ENCODE assay signal across 22 mouse cellular contexts in the genomic region with DNA sequence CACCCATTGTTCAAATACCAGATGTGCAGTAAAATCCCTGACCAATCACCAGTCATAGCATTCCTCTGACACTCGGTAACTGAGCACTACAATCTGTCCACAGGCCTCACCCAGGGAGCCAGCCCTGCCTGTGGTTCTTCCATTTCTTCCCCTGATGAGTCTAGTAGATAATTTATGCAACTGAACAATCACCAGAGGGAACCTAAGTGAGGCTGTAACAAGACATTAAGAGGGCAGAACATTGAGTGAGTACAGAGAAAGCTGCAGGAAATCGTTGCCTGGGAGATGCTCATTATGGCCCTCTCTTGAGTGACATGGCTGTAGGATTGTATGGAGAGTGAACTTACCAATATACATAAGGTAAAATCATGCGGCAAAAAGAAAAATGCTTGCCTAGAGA.
DNase-seq lines count a peak whose midpoint lies in the region; ATAC-seq lines count a peak whose summit lies in the region.
"Had no signal": no experiment of that assay in that cellular context is flagged by ENCODE, and none has a peak within 500 bp of the region (broad histone marks: within the 10 kb centered on the region; RNA-seq: fewer than 3 reads in every experiment).

No protein-coding gene starts in this region.

- no peak overlapping the region for H3K4me2 ChIP-seq in hindbrain, embryonic 11.5 days (replicated peaks; ENCODE audit: low read depth, low read length)
- no peak overlapping the region for H3K4me2 ChIP-seq in hindbrain, embryonic 13.5 days
- H3K4me2 ChIP-seq in neural tube, embryonic 14.5 days (ENCODE audit: low read depth, low read length): no peak overlapping the region
- H3K4me2 ChIP-seq: embryonic facial prominence, embryonic 13.5 days; heart, embryonic 15.5 days; liver, embryonic 13.5 days had no signal

- H3K4me1 ChIP-seq in hindbrain, embryonic 11.5 days (replicated peaks; ENCODE audit: control insufficient read depth, insufficient read depth, low read length): no peaks in the 10 kb centered on the region
- 0 out of 2 replicates have a peak, but pooled peaks cover 3% of the 10 kb centered on the region for H3K4me1 ChIP-seq in hindbrain, embryonic 13.5 days (replicated peaks)
- H3K4me1 ChIP-seq in neural tube, embryonic 14.5 days (ENCODE audit: control insufficient read depth, insufficient read depth, low read length): no peaks in the 10 kb centered on the region
- H3K4me1 ChIP-seq: heart, embryonic 15.5 days; liver, embryonic 13.5 days had no signal

- no peak overlapping the region for H3K9ac ChIP-seq in hindbrain, embryonic 11.5 days (ENCODE audit: low read depth, low read length)
- H3K9ac ChIP-seq in hindbrain, embryonic 13.5 days: no peak overlapping the region
- H3K9ac ChIP-seq in neural tube, embryonic 14.5 days (replicated peaks; ENCODE audit: low read depth, low read length): no peak overlapping the region
- H3K9ac ChIP-seq: embryonic facial prominence, embryonic 13.5 days; heart, embryonic 15.5 days; liver, embryonic 13.5 days had no signal

- peak; percentile 81 for ATAC-seq in hindbrain, embryonic 11.5 days (ENCODE audit: low FRiP score)
- ATAC-seq in hindbrain, embryonic 13.5 days (ENCODE audit: low FRiP score): no peak
- ATAC-seq in neural tube, embryonic 14.5 days (ENCODE audit: low read depth): peak; percentile 49; the same call in 1 of the 2 replicates
- ATAC-seq: inflammation-experienced regulatory T-cells, adult 6 months had no signal

- no peaks in the 10 kb centered on the region for H3K36me3 ChIP-seq in hindbrain, embryonic 11.5 days (ENCODE audit: control insufficient read depth, insufficient read depth, low read length)
- no peaks in the 10 kb centered on the region for H3K36me3 ChIP-seq in hindbrain, embryonic 13.5 days
- no peaks in the 10 kb centered on the region for H3K36me3 ChIP-seq in neural tube, embryonic 14.5 days (ENCODE audit: control insufficient read depth, insufficient read depth, low read length)
- H3K36me3 ChIP-seq: embryonic facial prominence, embryonic 13.5 days; heart, embryonic 15.5 days; liver, embryonic 13.5 days had no signal

- no peaks in the 10 kb centered on the region for H3K27me3 ChIP-seq in hindbrain, embryonic 11.5 days (ENCODE audit: control insufficient read depth, insufficient read depth, low read length)
- H3K27me3 ChIP-seq in hindbrain, embryonic 13.5 days: no peaks in the 10 kb centered on the region
- H3K27me3 ChIP-seq in neural tube, embryonic 14.5 days (ENCODE audit: control insufficient read depth, insufficient read depth, low read length): no peaks in the 10 kb centered on the region
- H3K27me3 ChIP-seq: embryonic facial prominence, embryonic 13.5 days; heart, embryonic 15.5 days; liver, embryonic 13.5 days had no signal

- no peak overlapping the region for H3K4me3 ChIP-seq in hindbrain, embryonic 11.5 days (ENCODE audit: low read depth, low read length)
- no peak overlapping the region for H3K4me3 ChIP-seq in hindbrain, embryonic 13.5 days
- H3K4me3 ChIP-seq in neural tube, embryonic 14.5 days (ENCODE audit: low read depth, low read length): no peak overlapping the region
- H3K4me3 ChIP-seq: embryonic facial prominence, embryonic 13.5 days; erythroblast, embryonic 14.5 days; heart, embryonic 15.5 days; left cerebral cortex, adult 2 months; liver, embryonic 13.5 days had no signal

- no peaks in the 10 kb centered on the region for H3K9me3 ChIP-seq in hindbrain, embryonic 11.5 days (ENCODE audit: control insufficient read depth, low read length)
- H3K9me3 ChIP-seq in hindbrain, embryonic 13.5 days: no peaks in the 10 kb centered on the region
- no peaks in the 10 kb centered on the region for H3K9me3 ChIP-seq in neural tube, embryonic 14.5 days (ENCODE audit: control insufficient read depth, low read length)
- H3K9me3 ChIP-seq: embryonic facial prominence, embryonic 13.5 days; heart, embryonic 15.5 days; liver, embryonic 13.5 days had no signal

- DNase-seq in embryo, embryonic 10 days (ENCODE audit: low spot score): peak; percentile 14
- no peak for DNase-seq in embryo, embryonic 9.5 days (ENCODE audit: extremely low spot score)
- DNase-seq in hindbrain, embryonic 11.5 days (ENCODE audit: low spot score): peak; percentile 11
- no peak for DNase-seq in neural tube, embryonic 10.5 days (ENCODE audit: extremely low spot score, low spot score)
- no peak for DNase-seq in right cerebral cortex, adult 2 months (ENCODE audit: low spot score in 2 of 2)
- DNase-seq: adrenal gland, postnatal 25 days; cerebellum, adult 9-10 months; heart, postnatal 36 days; kidney, adult 2 months; liver, embryonic 13.5 days; lung, adult 2 months; lung, postnatal 14 days; right cerebral cortex, postnatal 4 days; thymus, postnatal 14 days had no signal

- WGBS in hindbrain, embryonic 11.5 days: 44% methylated on average over 3 of the region's 3 CpGs
- 42% methylated on average over 3 of the region's 3 CpGs for WGBS in hindbrain, embryonic 13.5 days
- 31% methylated on average over 3 of the region's 3 CpGs for WGBS in neural tube, embryonic 14.5 days

- no peak overlapping the region for H3K27ac ChIP-seq in hindbrain, embryonic 11.5 days (ENCODE audit: low read depth, low read length)
- no peak overlapping the region for H3K27ac ChIP-seq in hindbrain, embryonic 13.5 days
- no peak overlapping the region for H3K27ac ChIP-seq in neural tube, embryonic 14.5 days (ENCODE audit: low read depth, low read length)
- H3K27ac ChIP-seq: embryonic facial prominence, embryonic 13.5 days; heart, embryonic 15.5 days; kidney, postnatal 0 days; left cerebral cortex, adult 2 months; liver, embryonic 13.5 days had no signal

Comparison
In these comparisons a context has a peak if more than half of its experiments do, and no peak if none do; other contexts are left out.
1. DNase-seq: peak in embryo, embryonic 10 days (single experiment) and hindbrain, embryonic 11.5 days (single experiment); none in embryo, embryonic 9.5 days (single experiment), neural tube, embryonic 10.5 days (single experiment) and right cerebral cortex, adult 2 months (0 of 2).